Mouse (Mus musculus): Measurements from ENCODE around the gene Zfp1.

The Zfp1 gene

GRCm38 (mm10) chr8:111625694-111626527 lies 17.3 kb upstream of the Zfp1 start:
- DNase-seq, result peak; percentile 63

- no peak for DNase-seq
These were observed 16.7 kb upstream of the Zfp1 start for GRCm38 (mm10) chr8:111626528-111626820.

GRCm38 (mm10) chr8:111626933-111627332 lies 16.3 kb upstream of the Zfp1 start:
- DNase-seq, result no peak

GRCm38 (mm10) chr8:111627923-111628322 lies 15.3 kb upstream of the Zfp1 start:
- DNase-seq, result peak; percentile 57

- no peak for DNase-seq
These were observed 14.8 kb upstream of the Zfp1 start for GRCm38 (mm10) chr8:111628401-111628800.

GRCm38 (mm10) chr8:111628894-111629501 lies 14.2 kb upstream of the Zfp1 start:
- no peak for DNase-seq

GRCm38 (mm10) chr8:111630105-111630521 lies 13.1 kb upstream of the Zfp1 start, which contains the start of gene Ldhd:
Gene Ldhd, minus strand, starts transcription at chr8:111630374.
- DNase-seq, result peak; percentile 82

GRCm38 (mm10) chr8:111631589-111631988 lies 11.6 kb upstream of the Zfp1 start:
- no peak for DNase-seq

- no peak for DNase-seq
These were observed 10.2 kb upstream of the Zfp1 start for GRCm38 (mm10) chr8:111632976-111633375.

GRCm38 (mm10) chr8:111638086-111638485 lies 5.1 kb upstream of the Zfp1 start:
- no peak for DNase-seq

- no peak for DNase-seq
These were observed 2.1 kb upstream of the Zfp1 start for GRCm38 (mm10) chr8:111641064-111641463.

- no peak for DNase-seq
These were observed 705 bp upstream of the Zfp1 start for GRCm38 (mm10) chr8:111642496-111642895.

- no peak for DNase-seq
These were observed 300 bp upstream of the Zfp1 start for GRCm38 (mm10) chr8:111642939-111643263.

GRCm38 (mm10) chr8:111644286-111645051 lies 1.3 kb downstream of the Zfp1 start:
- DNase-seq, result peak; percentile 54

GRCm38 (mm10) chr8:111645715-111646114 lies 2.5 kb downstream of the Zfp1 start:
- DNase-seq, result no peak

GRCm38 (mm10) chr8:111648834-111649233 lies 5.6 kb downstream of the Zfp1 start:
- DNase-seq, result no peak

- DNase-seq, result no peak
These were observed 7.5 kb downstream of the Zfp1 start for GRCm38 (mm10) chr8:111650651-111651050.

GRCm38 (mm10) chr8:111653524-111653923 lies 10.3 kb downstream of the Zfp1 start:
- DNase-seq, result no peak

GRCm38 (mm10) chr8:111657312-111657854 lies 14.2 kb downstream of the Zfp1 start:
- no peak for DNase-seq

- DNase-seq, result no peak
These were observed 15.7 kb downstream of the Zfp1 start for GRCm38 (mm10) chr8:111658819-111659423.

GRCm38 (mm10) chr8:111662473-111662872 lies 19.3 kb downstream of the Zfp1 start:
- peak; percentile 79 for DNase-seq

- DNase-seq, result no peak
These were observed 23.6 kb downstream of the Zfp1 start for GRCm38 (mm10) chr8:111666751-111667150.

GRCm38 (mm10) chr8:111676237-111676636 lies 33.0 kb downstream of the Zfp1 start:
- DNase-seq, result no peak
